Mouse (Mus musculus) ES-E14 (cell line): ENCODE measurements around the gene St7.

ENCODE experiments used
- CHD2 ChIP-seq: IDR thresholded peaks from 2 replicates; pipeline ENCODE4 v1.6.1; 2014; ENCODE audit warnings: mild to moderate bottlenecking, low read depth, low read length, inconsistent platforms
- ZC3H11A ChIP-seq: IDR thresholded peaks from 2 replicates; pipeline ENCODE4 v1.6.1; 2012; ENCODE audit warnings: low read depth, mild to moderate bottlenecking, inconsistent platforms, low read length, borderline replicate concordance
- ZNF384 ChIP-seq: IDR thresholded peaks from 2 replicates; pipeline ENCODE4 v1.6.1; 2012; ENCODE audit warnings: low read depth, low read length, inconsistent platforms

GRCm38 (mm10) chr6:17977165-17977564 lies 284.4 kb downstream of the St7 start:
- TF ChIP-seq CHD2 (no peak), ZNF384 (no peak), ZC3H11A (no peak)
